Mouse (Mus musculus): ENCODE measurements around the gene Fam84b. TPM values are rescaled to one million over a fixed set of nuclear protein-coding genes. Genes with fewer than 3 reads are reported as not detected.
"Not testable (repeated sequence)": the region's sequence is repeated elsewhere in the genome, so short reads cannot be mapped to it uniquely, and the experiment has no call there.

The Fam84b gene
- polyA plus RNA-seq, 1 experiment from 2014 or later, result 5.2 TPM

DNA sequence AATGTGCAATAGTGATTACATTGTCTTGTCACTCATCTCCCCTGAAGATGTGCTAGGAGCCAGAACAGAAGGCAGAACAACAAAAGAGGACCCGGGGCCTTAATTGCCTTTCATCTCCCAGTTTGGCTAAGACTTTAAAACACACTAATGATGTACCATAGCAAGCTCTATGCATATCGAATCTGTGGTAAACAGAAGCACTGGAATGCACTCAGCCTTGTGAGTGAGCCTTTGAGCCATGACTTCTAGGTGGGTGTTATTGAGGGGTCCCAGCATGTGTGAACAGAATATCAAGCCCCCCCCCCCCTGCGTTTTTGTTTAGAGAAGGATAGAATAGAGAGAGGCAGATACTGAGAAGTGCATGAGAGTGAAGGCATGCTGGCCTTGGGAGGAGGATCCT, 7.7 kb downstream of the Fam84b start:
- H3K4me1 ChIP-seq, result peaks cover 36% of the 10 kb centered on the region
- H3K36me3 ChIP-seq, result no peaks in the 10 kb centered on the region
- H3K27me3 ChIP-seq (replicated peaks), result no peaks in the 10 kb centered on the region
- no peaks in the 10 kb centered on the region for H3K9me3 ChIP-seq
- H3K4me3 ChIP-seq, result no peak overlapping the region
- 16% methylated on average over 3 of the region's 3 CpGs for WGBS
- H3K27ac ChIP-seq (replicated peaks), result no peak overlapping the region; the same call in 1 of the 2 replicates
- no peak for ATAC-seq (ENCODE audit: extremely low read depth, insufficient number of reproducible peaks, low FRiP score, low TSS enrichment)
- H3K4me2 ChIP-seq, result no peak overlapping the region
- no peak overlapping the region for H3K9ac ChIP-seq

DNA sequence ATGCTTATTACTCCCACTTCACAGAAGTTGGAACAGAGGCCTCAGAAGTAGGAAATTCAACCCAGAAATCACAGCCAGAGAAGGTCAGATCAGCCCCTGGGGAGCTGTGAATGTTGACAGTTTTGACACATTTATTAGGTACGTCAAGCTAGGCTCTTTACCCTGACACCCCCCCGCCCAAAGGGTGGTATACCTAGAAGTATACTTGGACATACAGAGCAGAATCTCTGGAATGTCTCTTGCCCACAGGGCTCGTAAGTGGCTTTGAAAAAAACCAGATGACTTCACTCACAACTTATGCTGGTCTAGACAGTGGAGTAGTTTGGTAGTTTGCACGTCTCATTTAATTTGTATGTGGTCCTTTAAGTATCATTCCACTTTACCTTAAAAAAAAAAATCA, 11.8 kb downstream of the Fam84b start:
- Histone ChIP-seq H3K27me3 (replicated peaks) (no peaks in the 10 kb centered on the region), H3K36me3 (no peaks in the 10 kb centered on the region), H3K9ac (no peak overlapping the region), H3K27ac (replicated peaks) (no peak overlapping the region), H3K4me3 (no peak overlapping the region), H3K9me3 (no peaks in the 10 kb centered on the region), H3K4me1 (peaks cover 29% of the 10 kb centered on the region), H3K4me2 (no peak overlapping the region)
- 37% methylated on average over 4 of the region's 4 CpGs for WGBS
- no peak for ATAC-seq (ENCODE audit: extremely low read depth, insufficient number of reproducible peaks, low FRiP score, low TSS enrichment)

DNA sequence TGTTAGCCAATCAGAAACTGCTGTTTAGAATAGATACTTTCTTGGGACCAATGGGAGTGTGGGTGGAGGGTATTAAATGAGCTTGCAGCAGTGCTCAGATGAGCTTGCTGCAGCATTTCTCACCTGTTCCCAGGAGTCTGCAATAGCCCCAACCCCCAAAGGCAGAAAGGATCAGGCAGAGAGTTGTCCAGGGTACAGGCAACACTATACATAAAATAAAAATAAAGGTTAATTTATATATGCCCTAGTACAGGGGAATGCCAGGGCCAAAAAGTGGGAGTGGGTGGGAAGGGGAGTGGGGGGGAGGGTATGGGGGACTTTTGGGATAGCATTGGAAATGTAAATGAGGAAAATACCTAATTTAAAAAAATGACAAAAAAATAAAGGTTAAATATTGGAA, 12.3 kb downstream of the Fam84b start:
- H3K4me3 ChIP-seq; ATAC-seq (ENCODE audit: extremely low read depth, insufficient number of reproducible peaks, low FRiP score, low TSS enrichment); H3K27me3 ChIP-seq (replicated peaks); H3K36me3 ChIP-seq; H3K9me3 ChIP-seq; H3K27ac ChIP-seq (replicated peaks); H3K9ac ChIP-seq; H3K4me2 ChIP-seq: not testable (repeated sequence)
- peaks cover 27% of the 10 kb centered on the region for H3K4me1 ChIP-seq

DNA sequence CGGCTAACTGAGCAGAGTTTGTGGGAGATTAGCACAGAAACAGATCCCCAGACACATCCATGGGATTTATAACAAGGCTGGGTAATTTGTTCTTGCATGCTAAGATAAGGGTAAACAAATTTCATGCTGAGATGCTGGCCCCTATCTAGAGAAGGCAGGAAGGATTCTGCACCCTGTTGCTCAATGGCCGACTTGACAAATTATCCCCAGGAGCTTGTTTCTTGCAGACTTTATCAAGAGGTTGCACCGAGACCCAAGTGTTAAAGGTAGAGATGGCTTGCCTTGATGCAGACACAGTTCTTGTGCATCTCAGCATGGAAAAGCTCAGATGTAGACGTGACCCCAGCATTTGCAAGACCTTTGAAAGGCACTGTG, 13.3 kb downstream of the Fam84b start:
- 33% methylated on average over 4 of the region's 4 CpGs for WGBS
- no peak overlapping the region for H3K4me3 ChIP-seq
- peaks cover 20% of the 10 kb centered on the region; the same call in 1 of the 2 replicates for H3K4me1 ChIP-seq
- H3K27ac ChIP-seq (replicated peaks), result no peak overlapping the region
- H3K9me3 ChIP-seq, result no peaks in the 10 kb centered on the region; the same call in 1 of the 2 replicates
- no peak overlapping the region for H3K4me2 ChIP-seq
- ATAC-seq (ENCODE audit: extremely low read depth, insufficient number of reproducible peaks, low FRiP score, low TSS enrichment), result no peak
- no peak overlapping the region for H3K9ac ChIP-seq
- H3K27me3 ChIP-seq (replicated peaks), result no peaks in the 10 kb centered on the region
- H3K36me3 ChIP-seq, result no peaks in the 10 kb centered on the region

DNA sequence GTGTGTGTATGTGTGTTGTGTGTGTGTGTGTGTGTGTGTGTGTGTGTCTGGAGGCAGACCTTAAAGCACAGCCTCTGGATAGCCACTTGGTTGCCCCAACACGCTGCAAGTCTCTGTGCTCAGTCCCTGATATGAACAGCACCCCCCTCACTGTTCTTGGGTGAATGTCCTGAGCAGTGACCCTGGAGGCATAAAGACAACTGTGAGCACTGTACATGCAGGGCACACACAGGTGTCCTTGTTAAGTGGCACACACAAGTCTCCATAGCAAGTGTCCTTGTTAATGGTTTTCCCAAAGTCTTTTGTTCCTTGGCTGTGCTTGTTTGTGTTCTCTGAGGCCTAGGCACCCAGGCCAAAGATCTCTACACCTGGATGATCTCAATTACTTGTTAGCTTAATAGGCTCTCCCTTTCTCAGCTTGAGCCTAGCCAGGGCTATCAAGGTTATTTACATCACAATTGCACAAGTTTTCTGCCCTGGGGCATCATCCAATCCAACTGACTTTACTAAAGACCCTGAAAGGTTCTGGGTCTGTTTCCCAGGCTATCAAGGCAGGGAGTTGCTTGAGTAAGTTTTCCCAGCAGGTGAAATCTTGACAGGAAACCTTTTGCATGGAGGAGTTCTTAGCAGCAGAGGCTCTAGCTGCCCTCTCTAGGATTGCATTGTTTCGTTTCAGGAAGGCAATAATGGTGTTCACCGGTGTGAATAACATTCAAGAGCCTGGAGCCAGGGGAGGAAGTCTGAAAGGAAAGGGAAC, 13.9 kb downstream of the Fam84b start:
- 37% methylated on average over 3 of the region's 3 CpGs for WGBS
- H3K4me3 ChIP-seq, result no peak overlapping the region
- H3K4me1 ChIP-seq, result peaks cover 20% of the 10 kb centered on the region; the same call in 1 of the 2 replicates
- ATAC-seq (ENCODE audit: extremely low read depth, insufficient number of reproducible peaks, low FRiP score, low TSS enrichment), result no peak
- no peak overlapping the region for H3K9ac ChIP-seq
- H3K4me2 ChIP-seq, result no peak overlapping the region
- H3K36me3 ChIP-seq, result no peaks in the 10 kb centered on the region
- no peaks in the 10 kb centered on the region for H3K27me3 ChIP-seq (replicated peaks)
- no peaks in the 10 kb centered on the region; the same call in 1 of the 2 replicates for H3K9me3 ChIP-seq
- no peak overlapping the region for H3K27ac ChIP-seq (replicated peaks)

DNA sequence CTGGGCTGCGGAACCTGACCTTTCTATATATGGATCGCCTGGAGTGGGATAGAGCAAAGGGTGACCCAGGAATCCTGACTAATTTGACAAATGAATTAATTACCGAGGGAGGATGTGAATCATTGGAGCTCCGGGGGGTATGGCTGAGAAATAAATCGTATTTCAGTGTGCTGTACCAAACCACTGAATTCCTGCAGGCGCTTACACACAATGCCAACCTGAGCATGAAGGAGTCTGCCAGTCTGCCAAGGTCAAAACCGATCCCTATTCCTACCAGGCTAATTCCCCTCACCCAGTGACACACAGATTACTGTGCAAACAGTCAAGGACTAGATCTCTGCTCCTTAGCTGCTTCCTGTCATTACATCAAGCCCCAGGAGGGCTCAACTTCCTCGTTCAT, 15.4 kb downstream of the Fam84b start:
- H3K4me2 ChIP-seq, result no peak overlapping the region
- H3K27me3 ChIP-seq (replicated peaks), result no peaks in the 10 kb centered on the region
- no peak overlapping the region for H3K9ac ChIP-seq
- no peak overlapping the region for H3K27ac ChIP-seq (replicated peaks)
- H3K36me3 ChIP-seq, result no peaks in the 10 kb centered on the region
- no peak overlapping the region for H3K4me3 ChIP-seq
- no peaks in the 10 kb centered on the region; the same call in 1 of the 2 replicates for H3K9me3 ChIP-seq
- no peak for ATAC-seq (ENCODE audit: extremely low read depth, insufficient number of reproducible peaks, low FRiP score, low TSS enrichment)
- peaks cover 31% of the 10 kb centered on the region for H3K4me1 ChIP-seq
- 64% methylated on average over 8 of the region's 8 CpGs for WGBS

DNA sequence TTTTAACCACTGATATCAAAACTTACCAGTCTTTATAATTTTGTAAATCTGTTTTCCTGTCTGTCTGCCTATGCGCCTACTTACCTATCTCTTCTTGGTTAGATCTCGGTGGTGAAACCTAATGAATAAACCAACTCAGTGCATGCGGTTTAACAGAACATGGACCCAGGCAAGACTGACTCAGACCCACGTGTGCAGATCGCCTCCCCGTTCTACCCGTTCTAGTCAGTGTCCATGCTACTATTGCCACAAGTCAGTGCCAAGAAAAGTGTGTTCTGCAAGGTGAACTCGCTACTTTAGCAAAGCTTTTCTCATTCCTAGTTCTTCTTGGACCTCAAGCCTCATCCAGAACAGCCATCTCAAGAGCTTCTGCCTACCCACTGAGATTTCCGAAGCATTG, 15.9 kb downstream of the Fam84b start:
- no peaks in the 10 kb centered on the region for H3K27me3 ChIP-seq (replicated peaks)
- 83% methylated on average over 9 of the region's 9 CpGs for WGBS
- H3K27ac ChIP-seq (replicated peaks), result no peak overlapping the region
- no peaks in the 10 kb centered on the region for H3K36me3 ChIP-seq
- H3K4me1 ChIP-seq, result peaks cover 31% of the 10 kb centered on the region
- H3K4me2 ChIP-seq, result no peak overlapping the region
- no peak for ATAC-seq (ENCODE audit: extremely low read depth, insufficient number of reproducible peaks, low FRiP score, low TSS enrichment)
- H3K9ac ChIP-seq, result no peak overlapping the region
- H3K9me3 ChIP-seq, result no peaks in the 10 kb centered on the region; the same call in 1 of the 2 replicates
- no peak overlapping the region for H3K4me3 ChIP-seq

DNA sequence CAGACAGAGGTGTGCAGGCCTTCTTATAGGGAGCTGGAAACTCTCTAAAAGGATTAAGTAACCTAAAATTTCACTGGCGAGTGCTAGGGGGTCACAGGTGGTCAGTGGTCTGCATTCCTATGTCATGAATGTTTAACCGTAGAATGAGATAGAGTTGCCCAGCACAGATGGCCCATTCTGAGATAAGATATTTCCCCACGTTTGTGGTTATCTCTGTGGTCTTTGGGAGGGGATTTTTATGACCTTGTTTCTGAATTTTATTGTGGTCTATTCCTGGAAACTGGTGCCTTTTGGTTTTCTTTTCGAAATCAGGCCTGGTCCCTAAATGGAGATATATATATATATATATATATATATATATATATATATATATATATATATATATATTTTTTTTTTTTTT, 17.3 kb downstream of the Fam84b start:
- no peaks in the 10 kb centered on the region; the same call in 1 of the 2 replicates for H3K9me3 ChIP-seq
- peaks cover 21% of the 10 kb centered on the region for H3K4me1 ChIP-seq
- H3K27me3 ChIP-seq (replicated peaks), result no peaks in the 10 kb centered on the region
- H3K27ac ChIP-seq (replicated peaks), result no peak overlapping the region
- H3K9ac ChIP-seq, result no peak overlapping the region
- H3K4me3 ChIP-seq, result no peak overlapping the region
- 50% methylated on average over 4 of the region's 4 CpGs for WGBS
- H3K4me2 ChIP-seq, result no peak overlapping the region
- ATAC-seq (ENCODE audit: extremely low read depth, insufficient number of reproducible peaks, low FRiP score, low TSS enrichment), result no peak
- no peaks in the 10 kb centered on the region for H3K36me3 ChIP-seq

DNA sequence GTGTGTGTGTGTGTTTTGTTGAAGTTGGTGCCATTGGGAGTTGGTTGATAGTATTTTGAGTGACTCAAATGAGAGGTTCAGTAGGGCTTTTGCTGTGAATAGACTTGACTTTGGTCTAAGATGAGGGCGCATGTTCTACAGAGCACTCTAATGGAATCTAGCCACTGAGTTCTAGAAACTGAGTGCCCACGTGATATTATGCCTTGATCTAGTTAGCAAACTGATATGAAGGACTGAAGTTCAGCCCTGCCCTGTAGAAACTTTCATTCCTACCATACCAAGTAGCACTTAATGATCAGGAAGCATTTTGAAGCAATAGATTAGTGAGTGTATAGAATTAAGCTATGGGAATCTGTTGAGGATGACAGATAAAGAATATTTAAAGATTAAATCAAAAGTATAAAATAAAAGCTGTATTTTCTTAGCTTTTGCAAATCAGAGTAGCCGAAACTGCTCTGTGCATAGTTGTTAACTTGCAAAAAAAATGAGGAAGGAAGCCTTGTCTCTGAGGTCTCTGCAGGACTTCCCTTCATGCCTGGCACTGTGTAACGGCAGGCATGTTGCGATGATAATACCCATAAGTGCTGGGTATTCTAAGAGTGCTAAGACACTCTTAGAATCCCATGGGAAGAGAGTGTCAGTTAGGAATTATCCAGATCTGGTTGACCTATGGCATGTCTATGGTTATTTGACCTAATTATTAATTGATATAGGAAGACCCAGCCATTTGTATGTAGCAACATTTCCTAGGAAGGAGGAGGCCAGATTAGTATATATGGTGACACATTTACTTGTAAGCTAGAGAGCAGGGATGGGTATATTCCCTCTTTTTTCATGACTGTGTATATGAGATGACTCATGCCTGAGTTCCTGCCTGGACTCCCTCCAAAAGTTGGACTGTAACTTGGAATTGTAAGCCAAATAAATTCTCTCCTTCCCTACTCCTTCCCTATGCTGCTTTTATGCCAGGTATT, 18.7 kb downstream of the Fam84b start:
- no peak for ATAC-seq (ENCODE audit: extremely low read depth, insufficient number of reproducible peaks, low FRiP score, low TSS enrichment)
- Histone ChIP-seq H3K9ac (no peak overlapping the region), H3K4me1 (peaks cover 14% of the 10 kb centered on the region), H3K27me3 (replicated peaks) (no peaks in the 10 kb centered on the region), H3K4me3 (no peak overlapping the region), H3K27ac (replicated peaks) (no peak overlapping the region), H3K4me2 (no peak overlapping the region), H3K36me3 (no peaks in the 10 kb centered on the region), H3K9me3 (no peaks in the 10 kb centered on the region; the same call in 1 of the 2 replicates)
- WGBS, result 79% methylated on average over 5 of the region's 5 CpGs

DNA sequence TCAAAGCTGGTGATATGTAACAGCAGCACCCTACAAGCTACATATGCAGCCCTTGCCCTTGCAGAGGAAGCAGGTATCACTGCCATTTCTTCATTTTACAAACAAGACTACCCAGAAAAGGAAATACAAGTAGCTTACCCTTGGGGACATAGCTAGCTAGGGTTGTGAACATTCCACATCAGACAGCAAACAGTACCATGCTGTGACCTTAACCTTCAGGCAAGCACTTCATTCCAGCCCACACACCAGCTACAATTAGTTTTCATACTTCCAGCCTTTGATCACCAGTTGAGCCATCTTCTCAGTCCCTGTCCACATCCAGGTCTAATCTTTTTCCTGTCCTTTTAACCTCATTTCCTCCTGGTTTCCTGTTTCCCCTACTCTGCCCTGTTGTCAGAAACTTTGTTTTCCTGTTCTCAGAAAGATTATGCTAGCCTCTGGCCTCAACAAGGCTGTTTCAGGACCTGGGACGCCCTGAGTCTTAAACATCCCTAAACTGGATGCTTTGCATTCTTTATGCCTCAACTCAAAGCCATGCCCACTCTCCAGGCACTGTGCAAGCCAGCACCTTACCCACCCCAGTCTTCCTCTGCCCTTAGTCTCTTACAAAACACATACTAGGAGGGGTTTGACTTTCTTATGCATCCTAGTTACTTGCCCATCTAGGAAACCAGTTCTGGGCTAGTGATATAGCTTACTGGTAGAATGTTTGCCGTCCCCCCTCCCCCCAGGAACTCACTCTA, 19.9 kb downstream of the Fam84b start:
- Histone ChIP-seq H3K4me2 (no peak overlapping the region), H3K9ac (no peak overlapping the region), H3K9me3 (no peaks in the 10 kb centered on the region; the same call in 1 of the 2 replicates), H3K36me3 (no peaks in the 10 kb centered on the region), H3K4me3 (no peak overlapping the region), H3K27ac (replicated peaks) (0 out of 2 replicates have a peak overlapping the region, but pooled peaks have one; percentile 12), H3K4me1 (peaks cover 14% of the 10 kb centered on the region), H3K27me3 (replicated peaks) (no peaks in the 10 kb centered on the region)
- ATAC-seq (ENCODE audit: extremely low read depth, insufficient number of reproducible peaks, low FRiP score, low TSS enrichment), result no peak
- WGBS, result 23% methylated on average over 2 of the region's 2 CpGs

DNA sequence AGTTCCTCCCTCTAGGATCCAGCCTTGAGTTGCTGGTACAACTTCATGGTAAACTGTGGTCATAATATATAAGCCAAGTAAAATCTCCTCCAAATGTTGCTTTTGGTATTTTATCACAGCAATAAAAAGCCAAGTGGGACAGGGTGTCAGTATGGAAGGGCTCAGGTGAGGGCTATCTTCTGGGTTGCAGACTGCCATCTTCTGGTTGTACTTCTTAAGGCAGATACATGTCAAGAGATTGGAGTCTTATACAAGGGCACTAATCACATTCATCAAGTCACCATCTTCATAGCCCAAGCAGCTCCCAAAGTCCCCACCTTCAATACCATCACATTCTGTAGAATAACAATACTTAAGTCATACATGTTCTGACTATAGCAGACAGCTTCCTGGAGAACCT, 21.0 kb downstream of the Fam84b start:
- Histone ChIP-seq H3K4me2 (no peak overlapping the region), H3K36me3 (no peaks in the 10 kb centered on the region), H3K4me1 (peaks cover 10% of the 10 kb centered on the region), H3K27ac (replicated peaks) (no peak overlapping the region), H3K4me3 (no peak overlapping the region), H3K9ac (no peak overlapping the region), H3K9me3 (no peaks in the 10 kb centered on the region; the same call in 1 of the 2 replicates), H3K27me3 (replicated peaks) (no peaks in the 10 kb centered on the region)
- no peak for ATAC-seq (ENCODE audit: extremely low read depth, insufficient number of reproducible peaks, low FRiP score, low TSS enrichment)
